Mouse (Mus musculus) liver, embryonic 14.5 days (tissue): ENCODE data around the gene Cux2. TPM values are rescaled to one million over a fixed set of nuclear protein-coding genes. Genes with fewer than 3 reads are reported as not detected.

ENCODE experiments used
- ATAC-seq: fragments of 200-750 bp; cut with Nextera tagmentation; 2 replicates; pipeline ENCODE4 v1.8.0; 2017; ENCODE audit warnings: moderate number of reproducible peaks, mild to moderate bottlenecking, moderate library complexity; ENCODE audit not compliant: insufficient read depth
- DNase-seq, 3 experiments: peaks; one replicate each; pipeline ENCODE4 v3.0.0-alpha.2; 2012 to 2013; ENCODE audit warnings: low read depth in 3 of 3, low spot score in 3 of 3
- H3K27ac ChIP-seq: fragments of 300-500 bp; sonication (generic); 2 replicates; pipeline ENCODE4 v1.5.1; 2014; ENCODE audit warnings: moderate library complexity, mild to moderate bottlenecking, control low read depth, inconsistent platforms
- H3K27me3 ChIP-seq: fragments of 300-500 bp; sonication (generic); 2 replicates; pipeline ENCODE4 v1.6.1; 2014; ENCODE audit warnings: mild to moderate bottlenecking, low read length, moderate library complexity; ENCODE audit not compliant: control insufficient read depth, insufficient read depth
- H3K36me3 ChIP-seq: fragments of 300-500 bp; sonication (generic); replicated peaks from 2 replicates; pipeline ENCODE4 v1.6.1; 2014; ENCODE audit warnings: low read depth; ENCODE audit not compliant: control insufficient read depth, insufficient read depth
- H3K4me1 ChIP-seq, 2 experiments: fragments of 200-500 bp in 1 of 2; fragments of 300-500 bp in 1 of 2; sonication (generic) in 1 of 2; replicated peaks; 2 replicates each; pipeline ENCODE4 v1.6.1; 2012 to 2014; ENCODE audit warnings: antibody characterized with exemption in 1 of 2, inconsistent platforms in 1 of 2, low read length in 1 of 2; ENCODE audit not compliant: control insufficient read depth in 2 of 2, insufficient read depth in 2 of 2
- H3K4me2 ChIP-seq: fragments of 300-500 bp; sonication (generic); 2 replicates; pipeline ENCODE4 v1.6.1; 2014; ENCODE audit warnings: low read depth, mild to moderate bottlenecking, control low read depth, moderate library complexity
- H3K4me3 ChIP-seq, 2 experiments: fragments of 200-500 bp in 1 of 2; fragments of 300-500 bp in 1 of 2; sonication (generic) in 1 of 2; 2 replicates each; pipeline ENCODE4 v1.5.1; 2012 to 2014; ENCODE audit warnings: low read depth in 2 of 2, low read length in 2 of 2, mild to moderate bottlenecking in 2 of 2, control low read depth in 1 of 2, inconsistent platforms in 1 of 2, moderate library complexity in 1 of 2; ENCODE audit not compliant: insufficient read depth in 1 of 2
- H3K9ac ChIP-seq: fragments of 300-500 bp; sonication (generic); replicated peaks from 2 replicates; pipeline ENCODE4 v1.6.1; 2014; ENCODE audit warnings: mild to moderate bottlenecking, control low read depth, moderate library complexity
- H3K9me3 ChIP-seq: fragments of 300-500 bp; sonication (generic); 2 replicates; pipeline ENCODE4 v1.6.1; 2016; ENCODE audit warnings: low read length, mixed read lengths; ENCODE audit not compliant: control insufficient read depth
- CTCF ChIP-seq: IDR thresholded peaks from 2 replicates; pipeline ENCODE4 v1.5.1; 2016; ENCODE audit warnings: antibody characterized with exemption, low read depth, control low read depth
- EP300 ChIP-seq: IDR thresholded peaks from 2 replicates; pipeline ENCODE4 v1.6.1; 2016; ENCODE audit warnings: antibody characterized with exemption, low read depth
- WGBS: fragments of 180-500 bp; shearing (Covaris S2); extraction: QIAGEN DNeasy Blood & Tissue Kit; methylation state at CpG from one replicate; pipeline ENCODE4 v1.1.7; 2014; ENCODE audit not compliant: insufficient replicate concordance; 5-methylcytosine and 5-hydroxymethylcytosine counted together
- polyA plus RNA-seq, 2 experiments: library from polyadenylated mRNA; depleted of rRNA in 1 of 2; stranded (reverse) in 1 of 2; unstranded in 1 of 2; fragments of >200 nt; fragmentation: Nextera tagmentation in 1 of 2; extraction: Ambion mirVana in 1 of 2; gene quantifications; 2 replicates each; pipeline versions ENCODE4 v1.2.1 to v1.2.3; 2012 to 2014

The Cux2 gene
- polyA plus RNA-seq, 2 experiments, result 1.0 to 1.4 TPM

- H3K27ac ChIP-seq, result no peak overlapping the region
- no peak overlapping the region for H3K9ac ChIP-seq
- H3K9me3 ChIP-seq, result no peaks in the 10 kb centered on the region
- ATAC-seq (no peak), DNase-seq (no peak)
- no peaks in the 10 kb centered on the region for H3K36me3 ChIP-seq
- H3K4me3 ChIP-seq, result no peak overlapping the region
- H3K27me3 ChIP-seq, result no peaks in the 10 kb centered on the region
- peaks cover 0 to 8% of the 10 kb centered on the region in 2 experiments; a peak in 2 of 4 replicates for H3K4me1 ChIP-seq
- no peak overlapping the region for H3K4me2 ChIP-seq
- no peak for TF ChIP-seq CTCF
- TF ChIP-seq EP300, result no peak
- 69% methylated on average over 2 of the region's 2 CpGs for WGBS
Observed at GRCm38 (mm10) chr5:122083282-122083681, 33.4 kb upstream of the Cux2 start.

- H3K4me3 ChIP-seq, result no peak overlapping the region
- H3K9ac ChIP-seq, result no peak overlapping the region
- no peaks in the 10 kb centered on the region for H3K27me3 ChIP-seq
- no peaks in the 10 kb centered on the region for H3K9me3 ChIP-seq
- H3K27ac ChIP-seq, result no peak overlapping the region
- ATAC-seq (no peak), DNase-seq (no peak)
- H3K4me1 ChIP-seq, result peaks cover 0 to 8% of the 10 kb centered on the region in 2 experiments; a peak in 2 of 4 replicates
- TF ChIP-seq EP300 (no peak), CTCF (no peak)
- H3K4me2 ChIP-seq, result no peak overlapping the region
- WGBS, result 72% methylated on average over 13 of the region's 13 CpGs
- no peaks in the 10 kb centered on the region for H3K36me3 ChIP-seq
Observed at GRCm38 (mm10) chr5:122081471-122081870, 31.6 kb upstream of the Cux2 start.

GRCm38 (mm10) chr5:122080930-122081329, 31.0 kb upstream of the Cux2 start:
- Histone ChIP-seq H3K27me3 (no peaks in the 10 kb centered on the region), H3K4me1 (peaks cover 0 to 8% of the 10 kb centered on the region in 2 experiments; a peak in 2 of 4 replicates), H3K36me3 (no peaks in the 10 kb centered on the region), H3K4me3 (no peak overlapping the region), H3K4me2 (no peak overlapping the region), H3K9ac (no peak overlapping the region), H3K27ac (no peak overlapping the region), H3K9me3 (no peaks in the 10 kb centered on the region)
- 79% methylated on average over 11 of the region's 11 CpGs for WGBS
- DNase-seq (no peak), ATAC-seq (no peak)
- TF ChIP-seq EP300 (no peak), CTCF (no peak)

- 65% methylated on average over 7 of the region's 7 CpGs for WGBS
- H3K9ac ChIP-seq, result no peak overlapping the region
- no peak overlapping the region for H3K4me2 ChIP-seq
- no peaks in the 10 kb centered on the region for H3K36me3 ChIP-seq
- no peak for TF ChIP-seq EP300
- peak; percentile 77 for TF ChIP-seq CTCF
- no peak for ATAC-seq
- no peak overlapping the region for H3K4me3 ChIP-seq
- DNase-seq, result no peak
- H3K4me1 ChIP-seq, result peaks cover 0 to 5% of the 10 kb centered on the region in 2 experiments; a peak in 2 of 4 replicates
- no peak overlapping the region for H3K27ac ChIP-seq
- H3K9me3 ChIP-seq, result no peaks in the 10 kb centered on the region
- H3K27me3 ChIP-seq, result no peaks in the 10 kb centered on the region
Observed at GRCm38 (mm10) chr5:122079796-122080195, 29.9 kb upstream of the Cux2 start.

- Histone ChIP-seq H3K36me3 (no peaks in the 10 kb centered on the region), H3K9me3 (no peaks in the 10 kb centered on the region), H3K4me3 (no peak overlapping the region), H3K4me2 (no peak overlapping the region), H3K27me3 (no peaks in the 10 kb centered on the region), H3K4me1 (no peaks in the 10 kb centered on the region), H3K9ac (no peak overlapping the region), H3K27ac (no peak overlapping the region)
- 72% methylated on average over 4 of the region's 4 CpGs for WGBS
- DNase-seq, result no peak
- ATAC-seq, result no peak
- TF ChIP-seq CTCF (no peak), EP300 (no peak)
Observed at GRCm38 (mm10) chr5:122077244-122077643, 27.3 kb upstream of the Cux2 start.
